Mouse (Mus musculus) right cerebral cortex, postnatal 4 days (tissue): ENCODE measurements around the gene Smox.

Experiments used
- DNase-seq: peaks from one replicate; pipeline ENCODE4 v3.0.0-alpha.2; 2022

Gene Smox

GRCm38 (mm10) chr2:131517550-131517949 lies 26.3 kb downstream of the Smox start:
- no peak for DNase-seq

- no peak for DNase-seq
Observed at GRCm38 (mm10) chr2:131518790-131519189, 27.5 kb downstream of the Smox start.

GRCm38 (mm10) chr2:131520743-131521142 lies 29.4 kb downstream of the Smox start:
- no peak for DNase-seq

- peak; percentile 33 for DNase-seq
Observed at GRCm38 (mm10) chr2:131527061-131527460, 35.8 kb downstream of the Smox start.

GRCm38 (mm10) chr2:131529898-131530622 lies 38.8 kb downstream of the Smox start:
- DNase-seq, result peak; percentile 49

GRCm38 (mm10) chr2:131530623-131531008 lies 39.3 kb downstream of the Smox start:
- DNase-seq, result no peak

GRCm38 (mm10) chr2:131531271-131531670 lies 40.0 kb downstream of the Smox start:
- no peak for DNase-seq

GRCm38 (mm10) chr2:131535168-131535567 lies 43.9 kb downstream of the Smox start:
- no peak for DNase-seq

- peak; percentile 28 for DNase-seq
Observed at GRCm38 (mm10) chr2:131538341-131538740, 47.0 kb downstream of the Smox start.

GRCm38 (mm10) chr2:131539780-131540179 lies 48.5 kb downstream of the Smox start:
- no peak for DNase-seq

- no peak for DNase-seq
Observed at GRCm38 (mm10) chr2:131541686-131542085, 50.4 kb downstream of the Smox start.

GRCm38 (mm10) chr2:131542531-131542930 lies 51.2 kb downstream of the Smox start:
- no peak for DNase-seq

- DNase-seq, result peak; percentile 58
Observed at GRCm38 (mm10) chr2:131545386-131546307, 54.4 kb downstream of the Smox start.

- DNase-seq, result no peak
Observed at GRCm38 (mm10) chr2:131546308-131546700, 55.0 kb downstream of the Smox start.

- DNase-seq, result peak; percentile 25
Observed at GRCm38 (mm10) chr2:131546745-131547408, 55.6 kb downstream of the Smox start.

- DNase-seq, result no peak
Observed at GRCm38 (mm10) chr2:131548330-131548729, 57.0 kb downstream of the Smox start.

- DNase-seq, result no peak
Observed at GRCm38 (mm10) chr2:131549090-131549489, 57.8 kb downstream of the Smox start.

- DNase-seq, result no peak
Observed at GRCm38 (mm10) chr2:131550474-131550873, 59.2 kb downstream of the Smox start.

GRCm38 (mm10) chr2:131550906-131551305 lies 59.6 kb downstream of the Smox start:
- DNase-seq, result no peak

GRCm38 (mm10) chr2:131551701-131552620 lies 60.7 kb downstream of the Smox start:
- DNase-seq, result no peak

GRCm38 (mm10) chr2:131552736-131553400 lies 61.6 kb downstream of the Smox start:
- no peak for DNase-seq

GRCm38 (mm10) chr2:131557896-131558295 lies 66.6 kb downstream of the Smox start:
- no peak for DNase-seq
